Mouse (Mus musculus) embryonic facial prominence, embryonic 11.5 days (tissue): ENCODE measurements around the gene Sufu. TPM values are rescaled to one million over a fixed set of nuclear protein-coding genes. Genes with fewer than 3 reads are reported as not detected.

Source experiments
- ATAC-seq: fragments of 200-750 bp; cut with Nextera tagmentation; replicated peaks from 2 replicates; pipeline ENCODE4 v1.8.0; 2017; ENCODE audit warnings: low read depth; ENCODE audit not compliant: insufficient number of reproducible peaks, low FRiP score, low TSS enrichment
- DNase-seq: peaks from one replicate; pipeline ENCODE4 v3.0.0-alpha.2; 2015; ENCODE audit warnings: low spot score
- H3K27ac ChIP-seq: fragments of 300-500 bp; sonication (generic); replicated peaks from 2 replicates; pipeline ENCODE4 v1.5.1; 2014; ENCODE audit warnings: mild to moderate bottlenecking, low read depth, low read length, control low read depth
- H3K27me3 ChIP-seq: fragments of 300-500 bp; sonication (generic); 2 replicates; pipeline ENCODE4 v1.6.1; 2014; ENCODE audit warnings: mild to moderate bottlenecking, low read length, moderate library complexity, mixed read lengths; ENCODE audit not compliant: control insufficient read depth, insufficient read depth
- H3K36me3 ChIP-seq: fragments of 300-500 bp; sonication (generic); replicated peaks from 2 replicates; pipeline ENCODE4 v1.6.1; 2014; ENCODE audit warnings: low read depth, mild to moderate bottlenecking, low read length, moderate library complexity, mixed read lengths; ENCODE audit not compliant: control insufficient read depth, insufficient read depth
- H3K4me1 ChIP-seq: fragments of 300-500 bp; sonication (generic); 2 replicates; pipeline ENCODE4 v1.6.1; 2014; ENCODE audit warnings: low read length, mixed read lengths; ENCODE audit not compliant: control insufficient read depth, insufficient read depth
- H3K4me2 ChIP-seq: fragments of 300-500 bp; sonication (generic); 2 replicates; pipeline ENCODE4 v1.6.1; 2014; ENCODE audit warnings: low read depth, mild to moderate bottlenecking, control low read depth, low read length, moderate library complexity
- H3K4me3 ChIP-seq: fragments of 300-500 bp; sonication (generic); 2 replicates; pipeline ENCODE4 v1.5.1; 2014; ENCODE audit warnings: low read depth, low read length, control low read depth
- H3K9ac ChIP-seq: fragments of 300-500 bp; sonication (generic); replicated peaks from 2 replicates; pipeline ENCODE4 v1.6.1; 2014; ENCODE audit warnings: mild to moderate bottlenecking, control low read depth, low read length
- H3K9me3 ChIP-seq: fragments of 300-500 bp; sonication (generic); replicated peaks from 2 replicates; pipeline ENCODE4 v1.6.1; 2016; ENCODE audit warnings: mild to moderate bottlenecking, low read length, inconsistent platforms, mixed read lengths; ENCODE audit not compliant: control insufficient read depth
- WGBS: fragments of 180-500 bp; shearing (Covaris S2); extraction: QIAGEN DNeasy Blood & Tissue Kit; methylation state at CpG from one replicate; pipeline ENCODE4 v1.1.7; 2014; 5-methylcytosine and 5-hydroxymethylcytosine counted together
- polyA plus RNA-seq: library from polyadenylated mRNA; unstranded; fragments of >200 nt; fragmentation: Nextera tagmentation; extraction: Ambion mirVana; gene quantifications from 2 replicates; pipeline ENCODE4 v1.2.1, GENCODE M21; 2014

Sufu gene
- polyA plus RNA-seq, 1 experiment from 2014 or later, result 32.7 TPM

- H3K27ac ChIP-seq, result no peak overlapping the region
- no peak overlapping the region for H3K9ac ChIP-seq
- no peak overlapping the region for H3K4me2 ChIP-seq
- peaks cover 2% of the 10 kb centered on the region; the same call in 1 of the 2 replicates for H3K36me3 ChIP-seq
- no peak for DNase-seq
- H3K27me3 ChIP-seq, result no peaks in the 10 kb centered on the region
- ATAC-seq, result no peak
- 78% methylated on average over 8 of the region's 8 CpGs for WGBS
- H3K4me3 ChIP-seq, result no peak overlapping the region
- no peaks in the 10 kb centered on the region; the same call in 1 of the 2 replicates for H3K4me1 ChIP-seq
- H3K9me3 ChIP-seq, result no peaks in the 10 kb centered on the region
Observed at GRCm38 (mm10) chr19:46425266-46425665, 28.6 kb downstream of the Sufu start.

DNA sequence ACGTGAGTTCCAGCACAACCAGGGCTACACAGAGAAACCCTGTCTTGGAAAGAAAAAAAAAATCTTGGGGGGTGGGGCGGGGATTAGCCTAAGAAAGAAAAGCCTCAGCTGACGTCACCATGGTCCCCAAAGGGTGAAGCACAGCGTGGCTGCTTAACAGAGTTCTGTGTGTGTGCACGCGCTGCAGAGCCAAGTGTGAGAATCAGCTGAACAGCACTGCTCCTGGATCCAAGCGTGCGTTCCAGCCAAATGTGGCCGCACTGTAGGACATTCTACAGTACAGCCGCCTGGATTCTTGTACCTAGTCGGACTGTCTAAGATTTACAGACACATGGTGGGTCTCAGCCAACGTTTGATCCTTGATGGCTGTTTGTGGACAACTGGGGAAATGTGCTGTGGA lies 29.8 kb downstream of the Sufu start:
- H3K9ac ChIP-seq, result no peak overlapping the region
- H3K4me3 ChIP-seq, result no peak overlapping the region
- WGBS, result 81% methylated on average over 12 of the region's 12 CpGs
- H3K27ac ChIP-seq, result no peak overlapping the region
- H3K4me2 ChIP-seq, result no peak overlapping the region
- H3K36me3 ChIP-seq, result peaks cover 2% of the 10 kb centered on the region; the same call in 1 of the 2 replicates
- no peaks in the 10 kb centered on the region; the same call in 1 of the 2 replicates for H3K4me1 ChIP-seq
- DNase-seq, result no peak
- no peaks in the 10 kb centered on the region for H3K27me3 ChIP-seq
- no peak for ATAC-seq
- no peaks in the 10 kb centered on the region for H3K9me3 ChIP-seq

- Histone ChIP-seq H3K9me3 (no peaks in the 10 kb centered on the region), H3K4me3 (no peak overlapping the region), H3K27ac (no peak overlapping the region), H3K4me2 (no peak overlapping the region), H3K36me3 (peaks cover 2% of the 10 kb centered on the region; the same call in 1 of the 2 replicates), H3K4me1 (peaks cover 6% of the 10 kb centered on the region), H3K27me3 (no peaks in the 10 kb centered on the region), H3K9ac (no peak overlapping the region)
- DNase-seq (no peak), ATAC-seq (no peak)
Observed at GRCm38 (mm10) chr19:46429250-46429649, 32.6 kb downstream of the Sufu start.

DNA sequence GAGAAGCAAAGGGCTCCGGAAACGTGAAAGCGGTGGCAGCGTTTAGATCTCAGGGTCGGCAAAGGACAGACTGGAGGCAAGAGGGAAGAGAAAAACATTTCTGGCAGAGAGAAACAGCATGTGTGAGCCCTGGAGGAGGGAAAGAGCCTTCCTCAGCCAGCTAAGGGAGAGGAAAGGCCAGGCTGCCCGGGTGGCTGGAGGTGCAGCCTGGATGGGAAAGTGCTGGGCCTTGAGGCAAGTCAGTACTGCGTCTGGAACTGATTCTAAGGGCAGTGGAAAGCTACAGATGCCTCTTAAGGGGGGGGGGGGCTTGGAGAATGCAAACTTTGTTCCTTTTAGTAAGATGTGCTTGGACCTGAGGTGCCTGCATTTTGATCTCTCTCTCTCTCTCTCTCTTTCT lies 37.0 kb downstream of the Sufu start:
- Histone ChIP-seq H3K27me3 (no peaks in the 10 kb centered on the region), H3K4me3 (no peak overlapping the region), H3K4me1 (peaks cover 9% of the 10 kb centered on the region), H3K9ac (0 out of 2 replicates have a peak overlapping the region, but pooled peaks have one; percentile 18), H3K36me3 (no peaks in the 10 kb centered on the region), H3K4me2 (no peak overlapping the region), H3K27ac (peak overlapping the region; percentile 60), H3K9me3 (no peaks in the 10 kb centered on the region)
- 44% methylated on average over 7 of the region's 7 CpGs for WGBS
- DNase-seq (peak; percentile 58), ATAC-seq (0 out of 2 replicates have a peak, but pooled peaks have one; percentile 46)

- WGBS, result 45% methylated on average over 9 of the region's 9 CpGs
- Histone ChIP-seq H3K9ac (no peak overlapping the region), H3K27ac (peak overlapping the region; percentile 60), H3K36me3 (no peaks in the 10 kb centered on the region), H3K4me2 (no peak overlapping the region), H3K9me3 (no peaks in the 10 kb centered on the region), H3K4me1 (peaks cover 9% of the 10 kb centered on the region), H3K4me3 (no peak overlapping the region), H3K27me3 (no peaks in the 10 kb centered on the region)
- ATAC-seq, result no peak
- no peak for DNase-seq
Observed at GRCm38 (mm10) chr19:46434148-46434547, 37.5 kb downstream of the Sufu start.

GRCm38 (mm10) chr19:46434591-46434990 lies 37.9 kb downstream of the Sufu start:
- WGBS, result 48% methylated on average over 9 of the region's 9 CpGs
- no peak for ATAC-seq
- Histone ChIP-seq H3K4me1 (peaks cover 9% of the 10 kb centered on the region), H3K27me3 (no peaks in the 10 kb centered on the region), H3K9me3 (no peaks in the 10 kb centered on the region), H3K36me3 (no peaks in the 10 kb centered on the region), H3K27ac (peak overlapping the region; percentile 60), H3K9ac (no peak overlapping the region), H3K4me3 (no peak overlapping the region), H3K4me2 (no peak overlapping the region)
- DNase-seq, result peak; percentile 68

GRCm38 (mm10) chr19:46435492-46435891 lies 38.8 kb downstream of the Sufu start:
- Histone ChIP-seq H3K4me1 (peaks cover 9% of the 10 kb centered on the region), H3K4me2 (no peak overlapping the region), H3K4me3 (no peak overlapping the region), H3K27ac (peak overlapping the region; percentile 23; the same call in 1 of the 2 replicates), H3K9ac (no peak overlapping the region), H3K36me3 (no peaks in the 10 kb centered on the region), H3K27me3 (no peaks in the 10 kb centered on the region), H3K9me3 (no peaks in the 10 kb centered on the region)
- DNase-seq (peak; percentile 52), ATAC-seq (no peak)
- 6% methylated on average over 7 of the region's 7 CpGs for WGBS

GRCm38 (mm10) chr19:46443509-46443908 lies 46.8 kb downstream of the Sufu start:
- Histone ChIP-seq H3K27me3 (no peaks in the 10 kb centered on the region), H3K4me2 (no peak overlapping the region), H3K9ac (no peak overlapping the region), H3K36me3 (no peaks in the 10 kb centered on the region), H3K4me3 (no peak overlapping the region), H3K4me1 (peaks cover 13% of the 10 kb centered on the region), H3K9me3 (no peaks in the 10 kb centered on the region), H3K27ac (peak overlapping the region; percentile 28; the same call in 1 of the 2 replicates)
- ATAC-seq, result no peak
- WGBS, result 13% methylated on average over 6 of the region's 6 CpGs
- DNase-seq, result no peak
